Mouse (Mus musculus) granulocyte monocyte progenitor cell, adult 5-6 weeks (primary cell): ENCODE results near the gene Mmp9. TPM values are rescaled to one million over a fixed set of nuclear protein-coding genes. Genes with fewer than 3 reads are reported as not detected.
A peak's percentile ranks its signal among the peaks of the same experiment; 100 is the strongest.

Experiments used
- ATAC-seq: replicated peaks from 2 replicates; pipeline ENCODE4 v1.8.0; 2016; ENCODE audit warnings: mild to moderate bottlenecking, moderate TSS enrichment, inconsistent platforms; ENCODE audit not compliant: poor library complexity, severe bottlenecking
- total RNA-seq, 2 experiments: library from RNA; stranded (forward) in 1 of 2; stranded (reverse) in 1 of 2; fragments of 200-712, 200-1000 nt in 1 of 2; fragments of >200 nt in 1 of 2; fragmentation: Nextera tagmentation in 1 of 2; gene quantifications; 2 replicates each; pipeline ENCODE4 v1.2.3; 2014 to 2017

Mmp9 gene
- total RNA-seq, 2 experiments from 2014 or later: 0.95 to 10.7 TPM

DNA sequence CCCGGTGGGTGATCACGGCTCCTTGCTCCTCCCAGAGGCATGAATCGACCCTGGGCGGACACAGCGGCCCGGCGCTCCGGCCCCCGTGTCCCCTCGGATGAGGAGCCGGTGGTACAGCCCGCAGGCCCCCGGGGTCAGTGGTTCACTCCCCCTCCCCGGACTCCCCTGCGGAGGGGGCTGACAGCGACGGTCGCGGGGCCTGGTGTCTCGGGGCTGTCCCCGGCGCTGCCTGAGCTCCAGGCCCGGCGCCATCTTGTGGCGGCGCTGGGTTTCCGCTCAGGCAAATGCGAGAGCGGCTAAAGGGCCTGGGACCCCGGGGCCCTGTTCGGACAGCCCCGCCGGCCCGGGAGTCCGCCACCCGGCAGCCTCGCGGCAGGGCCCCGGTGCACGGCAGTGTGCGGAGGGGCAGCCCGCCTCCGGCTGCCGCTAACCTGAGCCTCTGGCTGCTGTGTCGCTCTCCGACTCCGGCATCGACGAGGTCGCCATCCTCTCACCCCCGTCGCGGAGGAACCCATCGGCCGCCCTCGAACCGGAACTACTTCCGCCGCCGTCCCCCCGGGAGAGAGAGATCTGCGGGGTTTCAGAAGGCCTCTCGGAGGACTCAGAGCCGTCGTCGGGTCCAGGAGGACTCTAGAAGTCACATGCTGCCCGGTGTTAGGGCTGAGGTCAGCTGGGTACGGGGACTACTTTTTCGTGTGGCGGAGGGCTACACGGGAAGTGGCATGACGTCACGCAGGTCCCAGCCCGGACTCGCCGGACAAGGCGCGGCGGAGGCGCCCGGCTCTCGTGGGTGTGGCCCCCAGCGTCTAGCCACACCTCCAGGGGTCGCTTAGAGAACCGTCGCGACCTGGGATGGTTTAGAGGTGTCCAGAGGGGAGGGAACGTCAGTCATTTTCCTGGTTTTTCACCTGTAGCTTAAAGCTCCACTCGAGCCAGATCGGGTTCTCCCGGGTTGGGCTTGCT is 29.2 kb upstream of the Mmp9 start, which contains the start of gene Zfp335:
Gene Zfp335, minus strand, starts transcription at position 672 of the 963 bp plus-strand sequence.
- ATAC-seq: peak; percentile 68

DNA sequence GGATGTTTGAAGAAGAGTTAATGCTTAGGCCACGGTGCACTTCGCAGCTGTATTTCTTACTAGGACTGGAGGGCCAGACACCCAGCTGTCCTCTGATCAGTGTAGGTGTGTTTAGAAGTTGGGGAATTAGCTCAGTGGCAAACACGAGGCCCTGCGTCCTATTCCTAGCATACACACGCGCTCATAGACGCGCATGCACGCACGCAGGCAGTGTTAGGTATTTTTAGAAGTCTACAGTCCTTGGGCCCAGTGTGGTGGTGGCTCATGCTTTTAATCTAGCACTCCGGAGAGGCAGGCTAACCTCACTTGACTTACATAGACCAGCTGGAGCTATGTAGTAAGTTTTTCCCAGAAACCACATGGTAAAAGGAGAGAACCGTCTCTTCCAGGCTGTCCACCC is 28.4 kb upstream of the Mmp9 start:
- no peak for ATAC-seq

DNA sequence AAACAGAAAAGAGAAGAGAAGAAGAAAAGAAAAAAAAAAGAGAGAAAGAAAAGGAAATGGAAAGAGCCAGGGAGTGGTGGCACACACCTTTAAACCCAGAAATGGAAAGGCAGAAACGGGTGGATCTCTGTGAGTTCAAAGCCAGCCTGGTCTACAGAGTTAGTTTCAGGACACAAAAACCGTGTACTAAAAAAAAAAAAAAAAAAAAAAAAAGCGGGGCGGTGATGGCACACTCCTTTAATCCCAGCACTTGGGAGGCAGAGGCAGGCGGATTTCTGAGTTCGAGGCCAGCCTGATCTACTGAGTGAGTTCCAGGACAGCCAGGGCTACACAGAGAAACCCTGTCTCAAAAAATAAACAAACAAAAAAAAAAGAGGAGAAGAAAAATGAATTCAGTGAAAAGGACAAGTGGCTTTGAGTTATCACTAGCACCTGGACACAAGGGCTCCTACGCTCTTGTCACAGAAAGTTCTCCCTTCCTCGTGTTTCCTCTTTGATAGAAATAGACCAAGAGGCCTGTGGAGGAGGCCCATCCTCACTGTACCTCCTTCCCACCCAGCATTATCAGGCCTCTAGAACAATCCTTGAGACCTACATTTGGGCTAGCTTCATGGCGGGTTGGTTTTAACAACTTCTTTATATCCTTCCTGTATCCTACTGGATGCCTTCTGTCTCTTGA is 27.7 kb upstream of the Mmp9 start:
- ATAC-seq: no peak

DNA sequence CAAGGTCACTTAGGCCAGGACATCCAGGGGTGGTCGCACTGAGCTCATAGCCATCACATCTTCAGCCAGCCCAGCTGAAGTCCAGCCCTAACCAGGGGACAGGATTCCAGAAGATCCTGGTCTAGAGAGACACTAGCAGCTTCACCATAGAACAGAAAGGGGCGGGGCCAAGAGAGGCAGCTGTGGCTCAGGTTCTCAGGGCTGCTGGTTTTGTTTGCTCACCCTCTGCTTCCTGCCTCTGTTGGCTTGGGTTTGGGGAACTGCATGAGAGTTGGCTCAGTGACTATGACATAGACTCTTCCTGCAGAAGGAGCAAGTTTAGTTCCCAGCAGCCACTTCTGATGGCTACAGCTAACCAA is 27.2 kb upstream of the Mmp9 start:
- ATAC-seq: peak; percentile 49

DNA sequence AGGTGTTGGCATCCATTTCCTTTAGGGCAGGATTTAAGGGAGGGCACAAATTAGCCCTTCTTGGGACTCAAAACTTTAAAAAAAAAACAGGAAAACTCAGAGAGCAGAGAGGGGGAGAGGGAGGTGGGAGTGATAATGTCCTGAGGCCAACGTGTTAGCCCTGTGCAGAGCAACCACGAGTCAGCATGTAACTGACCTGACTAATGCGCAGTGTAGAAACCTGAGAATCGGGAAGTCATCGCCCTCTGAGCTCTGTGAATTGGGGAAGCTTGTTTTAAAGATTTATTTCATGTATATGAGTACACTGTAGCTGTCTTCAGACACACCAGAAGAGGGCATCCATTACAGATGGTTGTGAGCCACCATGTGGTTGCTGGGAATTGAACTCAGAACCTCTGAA is 23.8 kb upstream of the Mmp9 start:
- peak; percentile 60 for ATAC-seq

DNA sequence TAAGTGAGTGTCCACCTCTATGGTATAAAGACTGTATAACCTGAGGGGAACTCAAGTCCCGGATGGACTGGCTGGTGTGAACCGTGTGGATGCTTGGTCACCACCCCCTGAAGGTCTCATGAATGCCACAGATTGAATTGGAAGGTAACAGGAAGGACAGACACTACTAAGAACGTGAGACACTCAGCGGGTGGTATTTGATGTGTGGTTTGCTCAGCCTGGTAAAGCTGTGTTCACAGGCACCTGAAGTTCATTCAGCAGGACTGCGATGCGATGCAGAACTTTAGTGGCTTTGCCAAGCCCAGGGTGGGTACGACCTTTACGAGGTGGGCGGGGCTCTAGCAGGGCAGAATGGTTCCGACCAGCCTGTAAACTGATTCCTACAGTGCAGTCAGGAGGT is 23.2 kb upstream of the Mmp9 start:
- no peak for ATAC-seq

DNA sequence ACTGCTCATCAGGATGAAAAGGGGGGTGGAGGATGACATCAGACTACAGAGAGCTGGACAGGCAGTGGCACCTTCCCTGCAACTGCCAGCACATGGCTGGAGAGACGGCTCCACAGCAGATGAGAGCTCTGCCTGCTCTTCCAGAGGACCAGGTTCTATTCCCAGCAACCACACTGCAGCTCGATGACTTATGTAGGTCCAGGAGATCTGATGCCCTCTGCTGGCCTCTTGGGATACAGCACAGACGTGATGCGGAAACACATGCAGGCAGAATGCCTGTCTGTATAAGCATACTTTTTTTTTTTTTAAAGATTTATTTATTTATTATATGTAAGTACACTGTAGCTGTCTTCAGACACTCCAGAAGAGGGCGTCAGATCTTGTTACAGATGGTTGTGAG is 22.3 kb upstream of the Mmp9 start:
- no peak for ATAC-seq

DNA sequence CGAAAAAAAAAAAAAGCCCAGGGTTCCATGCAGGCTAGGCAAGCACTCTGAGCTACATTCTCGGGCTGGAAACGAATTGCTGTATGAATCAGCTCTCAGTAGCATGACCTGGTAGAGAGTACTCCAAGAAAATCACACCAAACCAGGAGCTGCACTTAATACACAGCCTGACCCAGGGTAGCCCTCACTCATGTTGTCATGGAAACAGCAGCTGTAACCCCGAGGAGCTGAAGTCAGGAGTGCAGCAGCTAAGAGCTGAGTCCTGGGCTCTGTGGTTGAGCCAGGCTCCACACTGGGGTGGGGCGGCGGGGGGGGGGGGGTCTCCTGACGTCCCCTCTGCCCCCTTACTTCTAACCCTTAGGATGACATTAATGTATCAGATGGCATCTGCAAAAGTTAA is 18.6 kb upstream of the Mmp9 start:
- no peak for ATAC-seq

DNA sequence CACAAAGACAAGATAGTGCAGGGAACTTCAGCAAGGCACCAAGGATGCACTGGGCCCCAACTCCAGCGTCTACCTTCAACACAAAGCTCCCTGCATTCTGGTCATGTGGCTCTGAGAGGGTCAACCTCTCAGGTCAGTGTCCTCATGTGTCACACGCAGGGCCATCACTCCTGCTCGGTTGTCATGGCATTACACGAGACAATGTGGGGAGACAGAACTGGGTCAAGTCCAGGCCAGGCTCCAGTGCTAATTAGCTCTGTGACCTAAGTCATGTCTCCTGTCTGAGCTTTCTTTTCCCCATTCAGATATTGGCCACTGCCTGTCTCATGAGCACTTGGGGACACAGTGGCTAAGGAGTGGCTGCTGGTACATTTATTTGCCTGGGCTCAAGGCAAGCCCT is 17.3 kb upstream of the Mmp9 start:
- ATAC-seq: no peak

DNA sequence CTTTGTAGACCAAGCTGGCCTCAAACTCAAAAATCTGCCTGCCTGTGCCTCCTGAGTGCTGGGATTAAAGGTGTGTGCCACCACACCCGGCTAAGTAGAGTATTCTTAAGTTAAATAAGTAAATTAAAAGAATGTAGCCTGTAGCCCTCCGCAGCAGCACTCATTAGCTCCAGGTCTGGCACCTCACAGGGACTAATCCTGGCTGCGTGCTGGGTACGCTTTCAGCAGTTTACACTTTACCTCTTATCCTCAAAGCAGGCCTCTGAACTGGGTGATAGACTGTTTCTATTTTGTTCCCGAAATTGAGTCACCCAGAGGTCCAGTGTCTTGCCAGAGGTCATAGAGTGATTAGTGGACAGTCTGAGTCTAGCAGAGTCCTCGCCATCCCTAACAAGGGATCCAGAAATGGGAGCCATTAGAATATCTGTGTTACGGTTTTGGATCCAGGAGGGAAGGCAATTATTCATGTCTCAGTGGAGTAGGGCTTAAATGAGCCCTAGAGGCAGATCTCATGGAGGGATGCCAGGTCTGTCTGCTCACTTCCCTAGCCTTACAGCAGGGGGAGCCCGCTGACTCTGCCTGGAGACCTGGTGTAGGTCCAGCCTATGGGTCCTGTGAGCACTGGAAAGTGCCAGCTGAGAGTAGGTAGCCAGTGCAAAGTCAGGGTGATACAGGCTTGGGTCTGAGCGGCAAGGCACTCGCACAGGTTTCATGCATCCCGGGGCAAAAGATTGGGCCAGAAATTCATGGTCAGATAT is 16.3 kb upstream of the Mmp9 start:
- ATAC-seq: peak; percentile 94

DNA sequence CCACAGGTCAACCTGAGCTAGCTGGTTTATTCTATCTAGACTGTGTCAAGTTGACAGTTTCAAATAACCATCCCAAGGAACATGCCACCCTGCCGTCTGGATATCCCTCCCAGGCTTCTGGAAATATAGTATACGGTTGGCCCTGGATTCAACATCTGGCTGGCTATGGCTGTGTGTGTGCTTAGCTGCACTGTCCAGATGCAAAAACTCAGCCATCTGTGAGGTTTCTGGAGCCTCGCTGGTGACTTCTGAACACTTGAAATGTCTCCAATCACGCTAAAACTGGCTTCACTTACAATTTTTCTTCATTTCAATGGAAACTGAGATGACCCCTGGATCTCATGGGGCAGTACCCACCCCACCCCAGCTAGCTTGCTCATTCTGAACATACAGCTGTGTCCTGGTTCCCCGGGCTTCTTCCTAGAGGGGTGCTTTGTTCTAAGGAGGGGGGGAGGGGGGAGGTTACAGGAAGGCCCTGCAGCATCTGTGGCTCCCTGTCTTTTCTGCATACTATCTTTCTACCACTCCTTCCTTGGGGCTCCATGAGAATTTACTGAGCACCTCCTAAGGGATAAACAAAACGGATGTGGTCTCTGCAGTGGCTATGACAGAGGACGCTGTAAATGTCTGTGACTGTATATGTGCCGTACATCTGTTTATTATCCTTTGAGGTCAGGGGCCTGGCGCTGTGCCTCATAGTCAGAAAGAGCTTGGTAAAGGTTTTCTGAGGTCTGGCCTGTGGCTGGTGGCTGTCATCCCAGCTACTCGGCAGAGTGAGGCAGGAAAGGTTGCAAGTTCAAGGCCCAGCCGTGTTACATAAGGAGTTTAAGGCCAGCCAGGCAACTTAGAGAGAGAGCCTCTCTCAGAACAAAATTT is 9.6 kb upstream of the Mmp9 start:
- ATAC-seq: no peak

DNA sequence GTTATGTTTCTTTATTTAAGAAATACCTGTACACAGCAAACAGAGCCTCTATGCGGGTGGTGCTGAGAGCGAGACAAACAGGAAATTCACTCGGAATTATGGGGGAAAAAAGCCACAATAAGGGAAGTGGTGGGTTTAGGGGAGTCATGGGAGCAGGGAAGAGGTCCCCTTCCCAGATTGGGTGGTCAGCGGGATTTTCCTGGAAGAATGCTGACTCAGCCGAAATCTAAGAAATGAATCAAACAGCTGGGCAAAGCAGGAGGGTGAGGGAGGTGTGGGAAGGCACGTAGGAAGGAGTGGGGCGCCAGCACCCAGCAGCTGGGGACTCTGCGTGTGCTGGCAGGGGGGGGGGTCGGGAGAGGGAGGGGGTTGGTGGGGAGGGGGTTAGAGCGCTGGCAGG is 7.0 kb upstream of the Mmp9 start:
- no peak for ATAC-seq

DNA sequence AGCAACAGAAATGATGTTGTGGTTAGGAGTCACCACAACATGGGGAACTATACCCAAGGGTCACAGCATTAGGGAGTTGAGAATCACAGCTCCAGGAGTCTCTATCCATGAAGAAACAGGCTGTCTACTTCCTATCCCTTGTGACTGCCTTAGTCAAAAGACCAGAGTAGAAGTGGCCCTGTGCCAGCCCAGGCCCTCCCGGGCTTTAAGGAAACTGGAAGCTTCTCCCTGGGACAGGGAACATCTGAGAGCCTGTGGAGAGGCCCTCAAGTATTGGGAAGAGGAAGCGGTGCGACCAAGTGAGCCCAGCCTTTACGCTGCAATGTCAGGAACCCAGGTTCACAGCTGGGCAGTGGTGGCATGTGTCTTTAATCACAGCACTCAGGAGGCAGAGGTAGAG is 4.6 kb upstream of the Mmp9 start:
- ATAC-seq: peak; percentile 67

DNA sequence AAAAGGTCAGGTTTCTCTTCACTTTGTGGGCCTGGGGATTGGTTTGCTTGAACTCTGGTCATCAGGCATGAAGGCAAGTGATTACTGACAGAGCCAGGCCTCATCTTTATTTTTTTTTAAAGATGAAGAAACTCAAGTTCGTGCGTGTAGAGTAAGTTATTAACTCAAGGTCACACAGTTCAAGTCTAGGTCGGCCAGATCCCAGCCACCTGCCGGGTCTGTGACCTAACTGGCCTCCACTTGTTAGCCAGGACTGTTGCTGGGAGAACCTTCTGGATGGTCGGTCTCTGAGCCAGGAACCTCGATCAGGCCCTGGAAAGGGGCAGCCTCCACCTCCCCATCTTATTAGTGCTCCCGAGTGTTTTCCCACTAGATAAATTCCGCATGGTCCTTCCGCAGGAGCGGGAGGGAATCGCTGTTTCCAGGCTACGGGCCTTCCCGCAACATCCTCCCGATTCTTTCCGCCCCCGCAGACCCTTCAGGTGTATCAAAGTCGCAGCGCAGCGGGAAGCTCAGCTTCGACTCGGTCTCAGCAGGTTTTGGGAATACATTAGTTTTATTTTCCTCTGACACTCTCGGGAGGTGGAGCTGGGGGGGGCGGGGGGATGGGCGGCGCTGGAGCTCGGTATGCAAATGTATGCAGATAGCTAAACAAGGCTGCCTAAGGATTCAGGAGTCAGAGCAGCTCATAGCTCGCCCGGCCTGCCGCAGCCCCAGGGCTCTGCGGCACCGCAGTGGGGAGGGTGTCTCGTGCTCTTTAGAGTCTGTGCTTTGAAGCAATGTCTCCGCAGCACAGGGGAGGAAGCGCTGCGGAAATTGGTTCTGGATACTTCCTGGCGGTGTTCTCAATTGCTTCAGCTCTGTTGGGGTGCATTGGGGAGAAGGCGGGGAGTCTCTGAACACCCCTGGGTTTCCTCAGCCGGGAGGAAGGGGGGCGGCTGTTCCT is 2.2 kb upstream of the Mmp9 start:
- ATAC-seq: peak; percentile 29

DNA sequence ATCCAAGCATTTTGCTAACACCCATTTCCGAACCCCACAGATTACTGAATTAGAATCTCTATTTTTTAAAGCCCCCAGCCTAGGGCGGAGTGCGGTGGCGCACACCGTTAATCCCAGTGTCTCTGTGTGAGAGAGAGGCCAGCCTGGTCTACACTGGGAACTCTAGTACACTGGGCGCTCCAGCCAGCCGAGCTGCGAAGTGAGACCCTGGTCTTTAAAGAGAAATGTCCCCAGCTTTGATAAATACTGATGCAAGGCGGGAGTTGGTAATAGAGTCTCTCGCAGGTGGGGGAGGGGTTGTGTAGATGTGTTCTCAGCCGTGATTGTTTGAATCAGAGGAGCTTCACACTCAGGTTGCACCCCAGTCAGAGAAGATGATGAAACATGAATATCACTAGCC is 1.5 kb upstream of the Mmp9 start:
- no peak for ATAC-seq

DNA sequence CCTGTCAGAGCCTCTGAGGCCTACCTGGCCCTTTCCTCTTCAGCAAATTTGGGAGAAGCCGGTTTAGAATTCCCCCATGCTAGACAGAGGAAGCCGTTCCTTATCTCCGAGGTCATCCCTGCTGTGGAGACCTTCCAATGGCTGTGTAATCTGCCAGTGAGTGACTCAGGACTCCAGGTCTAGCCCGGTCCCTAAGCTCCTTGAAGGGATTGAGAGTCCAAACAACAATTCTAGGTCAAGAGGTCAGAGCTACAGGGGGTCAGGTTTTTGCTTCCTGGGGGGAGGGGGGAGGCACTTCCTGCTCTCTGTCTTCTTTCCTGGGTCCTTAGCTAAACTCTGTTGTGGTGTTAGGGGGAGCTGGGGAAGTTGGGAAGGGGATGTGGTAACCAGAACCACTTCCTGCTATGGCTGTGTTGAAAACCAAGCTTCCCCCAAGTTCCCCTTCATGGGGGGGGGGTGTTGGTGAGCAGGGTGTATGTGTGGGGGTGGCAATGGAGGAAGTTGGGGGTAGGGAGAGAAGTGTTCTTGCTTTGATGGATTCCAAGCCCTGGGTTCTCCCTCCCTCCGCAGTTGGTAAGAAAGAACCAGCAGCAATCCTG is 2.2 kb downstream of the Mmp9 start:
- ATAC-seq: peak; percentile 86

DNA sequence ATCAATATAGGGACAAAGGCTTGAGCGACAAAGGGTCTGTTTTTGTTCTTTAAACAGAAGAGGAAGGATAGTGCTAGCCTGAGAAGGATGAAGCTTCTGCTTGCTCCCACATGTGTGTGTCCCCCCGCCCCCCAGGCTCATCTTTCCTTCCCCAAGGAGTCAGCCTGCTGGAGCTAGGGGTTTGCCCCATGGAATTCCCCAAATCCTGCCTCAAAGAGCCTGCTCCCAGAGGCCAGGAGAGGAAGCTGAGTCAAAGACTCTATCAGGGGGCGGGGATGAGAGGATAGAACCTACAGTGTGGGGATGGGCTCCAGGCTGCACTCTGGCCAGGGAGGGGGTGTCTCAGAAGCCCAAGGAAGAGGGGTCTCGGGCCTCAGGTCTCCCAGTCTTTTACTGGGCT is 6.9 kb downstream of the Mmp9 start:
- ATAC-seq: no peak

DNA sequence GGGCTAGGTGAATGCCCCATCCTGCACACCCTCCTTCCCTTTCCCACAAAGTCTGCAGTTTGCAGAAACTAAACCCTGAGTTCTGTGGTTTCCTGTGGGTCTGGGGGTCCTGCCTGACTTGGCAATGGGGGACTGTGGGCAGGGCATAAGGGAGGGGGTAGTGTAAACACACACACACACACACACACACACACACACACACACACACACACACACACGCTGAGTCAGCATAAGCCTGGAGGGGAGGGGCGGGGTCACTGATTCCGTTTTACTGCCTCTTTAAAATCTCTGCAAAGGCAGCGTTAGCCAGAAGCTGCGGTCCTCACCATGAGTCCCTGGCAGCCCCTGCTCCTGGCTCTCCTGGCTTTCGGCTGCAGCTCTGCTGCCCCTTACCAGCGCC is 7.3 kb downstream of the Mmp9 start:
- peak; percentile 9; the same call in 1 of the 2 replicates for ATAC-seq

DNA sequence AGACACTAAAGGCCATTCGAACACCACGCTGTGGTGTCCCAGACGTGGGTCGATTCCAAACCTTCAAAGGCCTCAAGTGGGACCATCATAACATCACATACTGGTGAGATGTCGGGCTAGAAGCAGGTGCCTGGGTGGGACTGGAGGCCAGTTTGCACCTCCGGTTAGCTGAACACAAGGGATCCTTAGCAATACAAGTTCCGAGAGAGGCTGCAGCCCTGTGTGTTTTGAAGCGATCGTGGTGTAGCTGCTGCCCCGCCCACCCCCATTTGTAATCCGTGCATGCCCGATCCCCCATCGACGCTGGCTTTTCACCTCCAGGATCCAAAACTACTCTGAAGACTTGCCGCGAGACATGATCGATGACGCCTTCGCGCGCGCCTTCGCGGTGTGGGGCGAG is 8.4 kb downstream of the Mmp9 start:
- ATAC-seq: no peak
